Comparison of ENCODE assay signal across 8 mouse cellular contexts in the genomic region with DNA sequence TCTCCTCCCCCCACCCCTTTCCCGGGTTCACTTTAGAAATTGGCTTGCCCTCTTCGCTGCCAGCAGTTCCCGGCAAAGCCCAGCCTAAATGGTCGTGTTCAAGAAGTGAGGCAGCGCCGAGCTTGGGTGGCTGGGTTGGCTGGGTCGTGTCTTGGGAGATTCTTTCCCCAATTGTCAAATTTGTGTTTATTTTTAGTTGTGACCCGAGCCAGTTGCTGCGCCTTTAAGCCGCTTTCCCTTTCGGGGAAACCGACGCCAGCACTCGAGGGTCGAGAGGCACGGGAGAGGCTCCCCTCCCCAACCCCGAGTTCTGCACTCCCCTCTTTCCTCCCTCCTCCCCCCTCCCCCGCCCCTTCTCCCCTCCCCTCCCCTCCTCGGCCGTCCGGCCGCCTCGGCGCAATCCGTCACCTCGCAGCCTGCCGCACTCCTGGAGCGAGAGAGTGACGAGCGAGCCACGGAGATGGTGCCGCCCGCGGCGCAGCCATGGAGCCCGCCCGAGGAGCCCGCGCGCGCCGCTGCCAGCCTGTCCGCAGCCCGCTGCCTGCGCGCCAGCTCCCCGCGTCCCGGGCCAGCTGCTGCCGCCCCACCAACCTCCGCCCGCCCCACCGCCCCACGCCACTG.
DNase-seq lines count a peak whose midpoint lies in the region; ATAC-seq lines count a peak whose summit lies in the region.

No protein-coding gene starts in this region.

- peak; percentile 30 for DNase-seq in adrenal gland, adult 2 months
- DNase-seq in adrenal gland, adult 8-10 months: no peak
- peak; percentile 22 for DNase-seq in left cerebral cortex, postnatal 4 days
- no peak for DNase-seq in left cerebral cortex, adult 8-10 months (ENCODE audit: low spot score in 2 of 2)
- peak; percentile 23 for DNase-seq in right cerebral cortex, postnatal 14 days
- no peak for DNase-seq in spleen, adult 18-20 months

- 12% methylated on average over 38 of the region's 54 CpGs for WGBS in forebrain, embryonic 16.5 days
- WGBS in liver, embryonic 12.5 days (ENCODE audit: insufficient replicate concordance): 16% methylated on average over 32 of the region's 54 CpGs

- intact Hi-C loops in left cerebral cortex, postnatal 4 days (cut with DNase I): no loop called here

- H3K4me3 ChIP-seq in forebrain, embryonic 16.5 days (replicated peaks; ENCODE audit: low read length): peak overlapping the region; percentile 59
- peak overlapping the region; percentile 46 for H3K4me3 ChIP-seq in liver, embryonic 12.5 days

- H3K4me2 ChIP-seq in forebrain, embryonic 16.5 days (ENCODE audit: low read length): peak overlapping the region; percentile 60
- H3K4me2 ChIP-seq in liver, embryonic 12.5 days: peak overlapping the region; percentile 61

- no peaks in the 10 kb centered on the region for H3K9me3 ChIP-seq in forebrain, embryonic 16.5 days (ENCODE audit: control insufficient read depth, low read length)
- no peaks in the 10 kb centered on the region for H3K9me3 ChIP-seq in liver, embryonic 12.5 days (replicated peaks)

- H3K4me1 ChIP-seq in forebrain, embryonic 16.5 days (replicated peaks; ENCODE audit: control insufficient read depth, insufficient read depth, low read length): peaks cover 11% of the 10 kb centered on the region
- no peaks in the 10 kb centered on the region for H3K4me1 ChIP-seq in liver, embryonic 12.5 days

- H3K36me3 ChIP-seq in forebrain, embryonic 16.5 days (ENCODE audit: control insufficient read depth, insufficient read depth): no peaks in the 10 kb centered on the region
- H3K36me3 ChIP-seq in liver, embryonic 12.5 days: no peaks in the 10 kb centered on the region

- ATAC-seq in forebrain, embryonic 16.5 days: peak; percentile 72
- ATAC-seq in liver, embryonic 12.5 days: no peak

- H3K27ac ChIP-seq in forebrain, embryonic 16.5 days (ENCODE audit: low read length): no peak overlapping the region
- no peak overlapping the region for H3K27ac ChIP-seq in liver, embryonic 12.5 days

- H3K9ac ChIP-seq in forebrain, embryonic 16.5 days (replicated peaks; ENCODE audit: low read depth, low read length): peak overlapping the region; percentile 66
- no peak overlapping the region for H3K9ac ChIP-seq in liver, embryonic 12.5 days

- peaks cover 9% of the 10 kb centered on the region for H3K27me3 ChIP-seq in forebrain, embryonic 16.5 days (replicated peaks; ENCODE audit: control insufficient read depth, insufficient read depth, low read length)
- peaks cover 84% of the 10 kb centered on the region for H3K27me3 ChIP-seq in liver, embryonic 12.5 days (replicated peaks)

Comparison
In these comparisons a context has a peak if more than half of its experiments do, and no peak if none do; other contexts are left out.
1. DNase-seq: peak in adrenal gland, adult 2 months (single experiment), left cerebral cortex, postnatal 4 days (single experiment) and right cerebral cortex, postnatal 14 days (single experiment); none in adrenal gland, adult 8-10 months (single experiment), left cerebral cortex, adult 8-10 months (0 of 2) and spleen, adult 18-20 months (0 of 2).